In genomic region chr1:92178021-92178895, GRCm38 (mm10) we compare ENCODE assay signal across 8 mouse cellular contexts. TPM values are rescaled to one million over a fixed set of nuclear protein-coding genes. Genes with fewer than 3 reads are reported as not detected.
DNase-seq lines count a peak whose midpoint lies in the region; ATAC-seq and TF ChIP-seq lines count a peak whose summit lies in the region.

No protein-coding gene starts in this region.

- H3K4me3 ChIP-seq in lung, embryonic 15.5 days: peak overlapping the region; percentile 91
- H3K4me3 ChIP-seq in lung, adult 2 months (replicated peaks; ENCODE audit: extremely low read depth, low read depth, low read length): no peak overlapping the region
- H3K4me3 ChIP-seq in forebrain, embryonic 13.5 days: peak overlapping the region; percentile 88
- peak overlapping the region; percentile 84 for H3K4me3 ChIP-seq in limb, embryonic 10.5 days
- peak overlapping the region; percentile 87; the same call in 1 of the 2 replicates for H3K4me3 ChIP-seq in neural tube, embryonic 12.5 days

- H3K27me3 ChIP-seq in lung, embryonic 15.5 days: no peaks in the 10 kb centered on the region
- no peaks in the 10 kb centered on the region for H3K27me3 ChIP-seq in forebrain, embryonic 13.5 days
- H3K27me3 ChIP-seq in limb, embryonic 10.5 days (ENCODE audit: low read depth, poor library complexity, severe bottlenecking): no peaks in the 10 kb centered on the region
- no peaks in the 10 kb centered on the region for H3K27me3 ChIP-seq in neural tube, embryonic 12.5 days (replicated peaks)

- TF ChIP-seq CTCF in lung, adult 2 months (IDR thresholded peaks at IDR 0.05; ENCODE audit: insufficient read depth, low read length): no peak

- no peak for TF ChIP-seq POLR2A in lung, adult 2 months (IDR thresholded peaks at IDR 0.05; ENCODE audit: borderline replicate concordance, extremely low read depth, low read depth, low read length)

- H3K36me3 ChIP-seq in lung, embryonic 15.5 days: no peaks in the 10 kb centered on the region
- no peaks in the 10 kb centered on the region for H3K36me3 ChIP-seq in forebrain, embryonic 13.5 days (ENCODE audit: poor library complexity, severe bottlenecking)
- H3K36me3 ChIP-seq in limb, embryonic 10.5 days: no peaks in the 10 kb centered on the region
- H3K36me3 ChIP-seq in neural tube, embryonic 12.5 days: no peaks in the 10 kb centered on the region

- H3K4me2 ChIP-seq in lung, embryonic 15.5 days: peak overlapping the region; percentile 67; the same call in 1 of the 2 replicates
- peak overlapping the region; percentile 66 for H3K4me2 ChIP-seq in forebrain, embryonic 13.5 days
- peak overlapping the region; percentile 69 for H3K4me2 ChIP-seq in neural tube, embryonic 12.5 days (replicated peaks)

- no peak for ATAC-seq in lung, embryonic 15.5 days (ENCODE audit: borderline replicate concordance, extremely low read depth, low FRiP score, low TSS enrichment)
- no peak for ATAC-seq in forebrain, embryonic 13.5 days
- ATAC-seq in neural tube, embryonic 12.5 days (ENCODE audit: low FRiP score, low read depth): no peak

- DNase-seq in adrenal gland, adult (ENCODE audit: inconsistent age in 2 of 2, low spot score in 1 of 2): peak; percentile 68 to 90
- no peak for DNase-seq in adrenal gland, postnatal 25 days
- DNase-seq in lung, adult 2 months: no peak
- peak; percentile 52 for DNase-seq in limb, embryonic 10.5 days (ENCODE audit: low spot score)
- no peak for DNase-seq in testis, postnatal 14 days (ENCODE audit: low spot score)

- H3K27ac ChIP-seq in lung, embryonic 15.5 days: no peak overlapping the region
- peak overlapping the region; percentile 60; the same call in 1 of the 2 replicates for H3K27ac ChIP-seq in forebrain, embryonic 13.5 days
- H3K27ac ChIP-seq in limb, embryonic 10.5 days: peak overlapping the region; percentile 96
- no peak overlapping the region for H3K27ac ChIP-seq in neural tube, embryonic 12.5 days

- no peaks in the 10 kb centered on the region for H3K9me3 ChIP-seq in lung, embryonic 15.5 days
- H3K9me3 ChIP-seq in forebrain, embryonic 13.5 days (replicated peaks): no peaks in the 10 kb centered on the region
- H3K9me3 ChIP-seq in limb, embryonic 10.5 days (replicated peaks): no peaks in the 10 kb centered on the region
- H3K9me3 ChIP-seq in neural tube, embryonic 12.5 days: no peaks in the 10 kb centered on the region

- 50% methylated on average over 10 of the region's 10 CpGs for WGBS in lung, embryonic 15.5 days
- WGBS in lung, adult 2 months: 50% methylated on average over 10 of the region's 10 CpGs
- 8% methylated on average over 10 of the region's 10 CpGs for WGBS in forebrain, embryonic 13.5 days
- WGBS in limb, embryonic 10.5 days: 47% methylated on average over 10 of the region's 10 CpGs
- 23% methylated on average over 10 of the region's 10 CpGs for WGBS in neural tube, embryonic 12.5 days

- H3K4me1 ChIP-seq in lung, embryonic 15.5 days: peaks cover 45% of the 10 kb centered on the region
- peaks cover 16% of the 10 kb centered on the region for H3K4me1 ChIP-seq in lung, adult 2 months (ENCODE audit: control insufficient read depth, insufficient read depth, low read length)
- peaks cover 54% of the 10 kb centered on the region for H3K4me1 ChIP-seq in forebrain, embryonic 13.5 days
- H3K4me1 ChIP-seq in limb, embryonic 10.5 days: peaks cover 48% of the 10 kb centered on the region
- peaks cover 49% of the 10 kb centered on the region for H3K4me1 ChIP-seq in neural tube, embryonic 12.5 days

- H3K9ac ChIP-seq in lung, embryonic 15.5 days: no peak overlapping the region
- H3K9ac ChIP-seq in forebrain, embryonic 13.5 days: peak overlapping the region; percentile 90
- peak overlapping the region; percentile 40; the same call in 1 of the 2 replicates for H3K9ac ChIP-seq in neural tube, embryonic 12.5 days

RNA-seq across cellular contexts. Expression of gene Hdac4, which starts 17.2 kb away (rescaled TPM):
- total RNA-seq in adrenal gland, postnatal 25 days (2021): 89.4 and 137 TPM in 2 replicates
- polyA plus RNA-seq in lung, embryonic 15.5 days (2015; fragmentation: Nextera tagmentation; extraction: Ambion mirVana): 16.6 and 19.1 TPM in 2 replicates
- 22.6 and 26.2 TPM in 2 replicates for polyA plus RNA-seq in lung, adult 2 months (2012; rRNA removed)
- 22.6 and 25.1 TPM in 2 replicates for polyA plus RNA-seq in forebrain, embryonic 13.5 days (2015; fragmentation: Nextera tagmentation; extraction: Ambion mirVana)
- polyA plus RNA-seq in limb, embryonic 10.5 days (2016; fragmentation: Nextera tagmentation; extraction: Ambion mirVana): 16.3 and 20.7 TPM in 2 replicates
- 26.6 and 27.1 TPM in 2 replicates for polyA plus RNA-seq in neural tube, embryonic 12.5 days (2016; fragmentation: Nextera tagmentation; extraction: Ambion mirVana)

Comparison
In these comparisons a context has a peak if more than half of its experiments do, and no peak if none do; other contexts are left out.
1. DNase-seq: peak in adrenal gland, adult (2 of 2) and limb, embryonic 10.5 days (single experiment); none in adrenal gland, postnatal 25 days (single experiment), lung, adult 2 months (single experiment) and testis, postnatal 14 days (single experiment).
2. H3K27ac ChIP-seq: peak in forebrain, embryonic 13.5 days (single experiment) and limb, embryonic 10.5 days (single experiment); none in lung, embryonic 15.5 days (single experiment) and neural tube, embryonic 12.5 days (single experiment).
3. Peak in every context shown above with its lines, with median percentiles within 50 percentile points of each other: H3K4me2 ChIP-seq.